Mouse (Mus musculus): ENCODE data around the gene Scgb2b7.
"Not testable (repeated sequence)": the region's sequence is repeated elsewhere in the genome, so short reads cannot be mapped to it uniquely, and the experiment has no call there.

Gene Scgb2b7

DNA sequence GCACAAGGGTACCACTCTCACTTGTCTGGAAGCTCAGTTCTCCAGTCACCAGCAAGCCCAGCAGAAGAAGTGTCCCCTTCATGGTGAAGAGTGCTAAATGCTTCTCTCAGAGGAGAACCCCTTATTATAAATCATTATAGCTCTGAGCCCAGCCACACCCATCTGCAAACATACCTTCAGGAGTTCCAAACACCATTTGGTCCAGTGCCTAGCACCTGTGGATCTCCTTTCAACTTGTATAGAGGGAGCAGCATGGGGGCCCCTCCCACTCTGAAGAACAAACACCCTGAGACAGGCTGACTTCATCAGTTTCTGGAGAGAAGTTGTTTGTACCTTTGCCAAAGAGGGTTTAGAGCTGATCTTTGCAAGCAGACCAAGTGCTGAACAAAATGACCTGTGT, at the start of gene Scgb2b7:
Scgb2b7 (minus strand) TSS at position 101 of the 400 bp plus-strand sequence.
- DNase-seq (ENCODE audit: low spot score) = not testable (repeated sequence)

DNA sequence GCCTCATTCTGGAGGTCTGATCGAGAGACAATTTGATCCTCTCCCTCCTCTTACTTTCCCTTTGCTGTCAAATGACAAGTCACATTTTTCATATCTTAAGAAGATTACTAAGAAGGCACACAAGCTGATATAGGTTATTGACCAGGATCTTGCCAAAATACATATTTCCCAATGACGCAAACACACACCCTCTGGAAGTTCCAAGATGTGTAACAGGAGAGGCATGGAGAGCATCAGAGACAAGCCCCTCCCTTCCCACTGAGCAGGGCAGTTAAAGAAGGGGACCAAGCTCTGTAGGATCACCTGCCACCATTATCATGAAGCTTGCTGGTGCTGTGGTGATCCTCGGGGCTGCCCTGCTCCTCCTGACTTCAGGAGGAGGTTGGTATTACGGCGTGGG, 6.8 kb upstream of the Scgb2b7 start, which contains the start of gene Scgb1b7:
Scgb1b7 (plus strand) TSS at position 301 of the 400 bp plus-strand sequence.
- not testable (repeated sequence) for DNase-seq (ENCODE audit: low spot score)

All from embryo, embryonic 10 days (tissue).